Mouse (Mus musculus) heart, embryonic 15.5 days (tissue): ENCODE results near the gene Parp14. TPM values are rescaled to one million over a fixed set of nuclear protein-coding genes. Genes with fewer than 3 reads are reported as not detected.
"Not testable (repeated sequence)": the region's sequence is repeated elsewhere in the genome, so short reads cannot be mapped to it uniquely, and the experiment has no call there.

ENCODE experiments used
- ATAC-seq: fragments of 200-750 bp; cut with Nextera tagmentation; replicated peaks from 2 replicates; pipeline ENCODE4 v1.8.0; 2017; ENCODE audit warnings: low read depth, moderate TSS enrichment; ENCODE audit not compliant: insufficient number of reproducible peaks, insufficient read depth, low FRiP score
- H3K27ac ChIP-seq: fragments of 300-500 bp; sonication (generic); 2 replicates; pipeline ENCODE4 v1.5.1; 2015; ENCODE audit warnings: mild to moderate bottlenecking, inconsistent platforms
- H3K27me3 ChIP-seq: fragments of 300-500 bp; sonication (generic); 2 replicates; pipeline ENCODE4 v1.6.1; 2015; ENCODE audit warnings: inconsistent platforms
- H3K36me3 ChIP-seq: fragments of 300-500 bp; sonication (generic); 2 replicates; pipeline ENCODE4 v1.6.1; 2015; ENCODE audit warnings: mild to moderate bottlenecking, inconsistent platforms
- H3K4me1 ChIP-seq: fragments of 300-500 bp; sonication (generic); replicated peaks from 2 replicates; pipeline ENCODE4 v1.6.1; 2015; ENCODE audit warnings: inconsistent platforms
- H3K4me2 ChIP-seq: fragments of 300-500 bp; sonication (generic); 2 replicates; pipeline ENCODE4 v1.6.1; 2015; ENCODE audit warnings: inconsistent platforms, mild to moderate bottlenecking, moderate library complexity
- H3K4me3 ChIP-seq: fragments of 300-500 bp; sonication (generic); 2 replicates; pipeline ENCODE4 v1.5.1; 2015; ENCODE audit warnings: mild to moderate bottlenecking, inconsistent platforms
- H3K9ac ChIP-seq: fragments of 300-500 bp; sonication (generic); 2 replicates; pipeline ENCODE4 v1.6.1; 2015; ENCODE audit warnings: mild to moderate bottlenecking, inconsistent platforms
- H3K9me3 ChIP-seq: fragments of 300-500 bp; sonication (generic); replicated peaks from 2 replicates; pipeline ENCODE4 v1.6.1; 2016; ENCODE audit warnings: inconsistent platforms
- WGBS: fragments of 180-500 bp; shearing (Covaris S2); methylation state at CpG from one replicate; pipeline ENCODE4 v1.1.7; 2015; ENCODE audit warnings: mixed read lengths; 5-methylcytosine and 5-hydroxymethylcytosine counted together
- polyA plus RNA-seq: library from polyadenylated mRNA; unstranded; fragments of >200 nt; fragmentation: Nextera tagmentation; extraction: Ambion mirVana; gene quantifications from 2 replicates; pipeline ENCODE4 v1.2.1, GENCODE M21; 2015

Gene Parp14
- polyA plus RNA-seq, 1 experiment from 2014 or later: 1.1 TPM

GRCm38 (mm10) chr16:35903014-35903640 is 31.8 kb upstream of the Parp14 start:
- Histone ChIP-seq H3K4me3 (no peak overlapping the region), H3K9me3 (no peaks in the 10 kb centered on the region)
- WGBS: 83% methylated on average over 6 of the region's 6 CpGs

GRCm38 (mm10) chr16:35900541-35900940 is 29.2 kb upstream of the Parp14 start:
- H3K4me2 ChIP-seq: no peak overlapping the region
- H3K36me3 ChIP-seq: no peaks in the 10 kb centered on the region
- no peaks in the 10 kb centered on the region for H3K9me3 ChIP-seq
- no peak for ATAC-seq
- H3K9ac ChIP-seq: no peak overlapping the region
- H3K27me3 ChIP-seq: no peaks in the 10 kb centered on the region
- no peak overlapping the region for H3K27ac ChIP-seq
- 72% methylated on average over 3 of the region's 3 CpGs for WGBS
- no peak overlapping the region for H3K4me3 ChIP-seq
- no peaks in the 10 kb centered on the region for H3K4me1 ChIP-seq

More at GRCm38 (mm10) chr16:35903014-35903640, 31.8 kb upstream of the Parp14 start:
- Histone ChIP-seq H3K27me3 (no peaks in the 10 kb centered on the region), H3K4me2 (no peak overlapping the region), H3K36me3 (no peaks in the 10 kb centered on the region), H3K27ac (no peak overlapping the region), H3K4me1 (peaks cover 9% of the 10 kb centered on the region), H3K9ac (no peak overlapping the region)
- no peak for ATAC-seq

- H3K4me3 ChIP-seq: no peak overlapping the region
- no peaks in the 10 kb centered on the region for H3K4me1 ChIP-seq
- no peak overlapping the region for H3K4me2 ChIP-seq
- H3K9me3 ChIP-seq: no peaks in the 10 kb centered on the region
- WGBS: 55% methylated on average over 6 of the region's 6 CpGs
- H3K9ac ChIP-seq: no peak overlapping the region
- H3K36me3 ChIP-seq: no peaks in the 10 kb centered on the region
- H3K27ac ChIP-seq: no peak overlapping the region
- no peak for ATAC-seq
- no peaks in the 10 kb centered on the region for H3K27me3 ChIP-seq
Observed at GRCm38 (mm10) chr16:35894997-35895396, 23.7 kb upstream of the Parp14 start.

GRCm38 (mm10) chr16:35891603-35892002 is 20.3 kb upstream of the Parp14 start:
- not testable (repeated sequence) for H3K4me1 ChIP-seq, H3K4me3 ChIP-seq, ATAC-seq, H3K27ac ChIP-seq, H3K36me3 ChIP-seq, H3K4me2 ChIP-seq, H3K9me3 ChIP-seq, H3K27me3 ChIP-seq, H3K9ac ChIP-seq
- WGBS: 47% methylated on average over 5 of the region's 5 CpGs

- Histone ChIP-seq H3K27me3 (no peaks in the 10 kb centered on the region), H3K36me3 (no peaks in the 10 kb centered on the region), H3K4me2 (no peak overlapping the region), H3K9me3 (no peaks in the 10 kb centered on the region), H3K27ac (no peak overlapping the region), H3K9ac (no peak overlapping the region), H3K4me1 (no peaks in the 10 kb centered on the region), H3K4me3 (no peak overlapping the region)
- WGBS: 77% methylated on average over 3 of the region's 3 CpGs
- ATAC-seq: no peak
Observed at GRCm38 (mm10) chr16:35890645-35891044, 19.3 kb upstream of the Parp14 start.

GRCm38 (mm10) chr16:35888910-35889309 is 17.6 kb upstream of the Parp14 start:
- Histone ChIP-seq H3K4me2 (no peak overlapping the region), H3K9ac (no peak overlapping the region), H3K4me1 (no peaks in the 10 kb centered on the region), H3K9me3 (no peaks in the 10 kb centered on the region), H3K27ac (no peak overlapping the region), H3K36me3 (no peaks in the 10 kb centered on the region), H3K4me3 (no peak overlapping the region), H3K27me3 (no peaks in the 10 kb centered on the region)
- no peak for ATAC-seq
- WGBS: 86% methylated on average over 5 of the region's 5 CpGs

- Histone ChIP-seq H3K4me3 (no peak overlapping the region), H3K27me3 (no peaks in the 10 kb centered on the region), H3K9ac (no peak overlapping the region), H3K27ac (no peak overlapping the region), H3K4me2 (no peak overlapping the region), H3K36me3 (no peaks in the 10 kb centered on the region), H3K9me3 (no peaks in the 10 kb centered on the region), H3K4me1 (no peaks in the 10 kb centered on the region)
- WGBS: 71% methylated on average over 7 of the region's 7 CpGs
- ATAC-seq: no peak
Observed at GRCm38 (mm10) chr16:35888174-35888573, 16.8 kb upstream of the Parp14 start.

GRCm38 (mm10) chr16:35874416-35874815 is 3.1 kb upstream of the Parp14 start:
- no peak overlapping the region for H3K9ac ChIP-seq
- peaks cover 11% of the 10 kb centered on the region; the same call in 1 of the 2 replicates for H3K27me3 ChIP-seq
- WGBS: 27% methylated on average over 3 of the region's 3 CpGs
- H3K36me3 ChIP-seq: no peaks in the 10 kb centered on the region
- H3K4me1 ChIP-seq: peaks cover 14% of the 10 kb centered on the region
- H3K4me2 ChIP-seq: no peak overlapping the region
- H3K4me3 ChIP-seq: no peak overlapping the region
- no peak overlapping the region for H3K27ac ChIP-seq
- ATAC-seq: no peak
- no peaks in the 10 kb centered on the region for H3K9me3 ChIP-seq

GRCm38 (mm10) chr16:35872410-35873006 is 1.2 kb upstream of the Parp14 start:
- H3K27ac ChIP-seq: no peak overlapping the region
- peak overlapping the region; percentile 75; the same call in 1 of the 2 replicates for H3K4me3 ChIP-seq
- H3K9me3 ChIP-seq: no peaks in the 10 kb centered on the region
- peaks cover 14% of the 10 kb centered on the region for H3K4me1 ChIP-seq
- no peaks in the 10 kb centered on the region for H3K36me3 ChIP-seq
- H3K4me2 ChIP-seq: peak overlapping the region; percentile 92
- WGBS: 28% methylated on average over 14 of the region's 14 CpGs
- no peak overlapping the region for H3K9ac ChIP-seq
- ATAC-seq: no peak
- peaks cover 11% of the 10 kb centered on the region; the same call in 1 of the 2 replicates for H3K27me3 ChIP-seq

- H3K9me3 ChIP-seq: no peaks in the 10 kb centered on the region
- H3K4me1 ChIP-seq: peaks cover 14% of the 10 kb centered on the region
- H3K27me3 ChIP-seq: peaks cover 11% of the 10 kb centered on the region; the same call in 1 of the 2 replicates
- H3K9ac ChIP-seq: peak overlapping the region; percentile 87; the same call in 1 of the 2 replicates
- peak overlapping the region; percentile 75 for H3K4me3 ChIP-seq
- 18% methylated on average over 12 of the region's 12 CpGs for WGBS
- no peaks in the 10 kb centered on the region for H3K36me3 ChIP-seq
- ATAC-seq: no peak
- peak overlapping the region; percentile 92 for H3K4me2 ChIP-seq
- H3K27ac ChIP-seq: no peak overlapping the region
Observed at GRCm38 (mm10) chr16:35871898-35872297, 554 bp upstream of the Parp14 start.

GRCm38 (mm10) chr16:35870581-35871047 is 730 bp downstream of the Parp14 start:
- H3K36me3 ChIP-seq: no peaks in the 10 kb centered on the region
- peaks cover 14% of the 10 kb centered on the region for H3K4me1 ChIP-seq
- peak overlapping the region; percentile 75 for H3K4me3 ChIP-seq
- peak overlapping the region; percentile 87 for H3K9ac ChIP-seq
- ATAC-seq: no peak
- H3K4me2 ChIP-seq: peak overlapping the region; percentile 92
- H3K27ac ChIP-seq: 0 out of 2 replicates have a peak overlapping the region, but pooled peaks have one; percentile 16
- H3K9me3 ChIP-seq: no peaks in the 10 kb centered on the region
- WGBS: 3% methylated on average over 12 of the region's 12 CpGs
- H3K27me3 ChIP-seq: peaks cover 11% of the 10 kb centered on the region; the same call in 1 of the 2 replicates
